Mouse (Mus musculus): ENCODE data around the gene Plaur. TPM values are rescaled to one million over a fixed set of nuclear protein-coding genes. Genes with fewer than 3 reads are reported as not detected.
"Not testable (repeated sequence)": the region's sequence is repeated elsewhere in the genome, so short reads cannot be mapped to it uniquely, and the experiment has no call there.

The Plaur gene
- total RNA-seq, 2 experiments from 2014 or later: 0.89 to 1.3 TPM

- peak within 1 kb of the TSS; percentile 100 for H3K4me3 ChIP-seq
- intact Hi-C loops (cut with DNase I): loop anchor here (2.0 kb wide), 1 partner anchor 22 kb away; no protein-coding TSS in a partner anchor
- DNase-seq: peak; percentile 95
- no peak for TF ChIP-seq CTCF (IDR thresholded peaks at IDR 0.05)
- H3K27ac ChIP-seq: peak within 1 kb of the TSS; percentile 99
Observed at GRCm38 (mm10) chr7:24506838-24507725, 44.8 kb downstream of the Plaur start, which contains the start of gene Zfp428. TSS of gene Zfp428 (plus strand) at chr7:24507006.

- H3K4me3 ChIP-seq: peak overlapping the region; percentile 100
- H3K27ac ChIP-seq: peak overlapping the region; percentile 99
- intact Hi-C loops (cut with DNase I): loop anchor here (2.0 kb wide), 1 partner anchor 21 kb away; no protein-coding TSS in a partner anchor
- no peak for TF ChIP-seq CTCF (IDR thresholded peaks at IDR 0.05)
- no peak for DNase-seq
Observed at GRCm38 (mm10) chr7:24507726-24508114, 45.4 kb downstream of the Plaur start.

- TF ChIP-seq CTCF (IDR thresholded peaks at IDR 0.05): no peak
- H3K27ac ChIP-seq: no peak within 1 kb of the TSS
- intact Hi-C loops (cut with DNase I): no loop called here
- no peak within 1 kb of the TSS for H3K4me3 ChIP-seq
- DNase-seq: no peak
Observed at GRCm38 (mm10) chr7:24512355-24512754, 50.1 kb downstream of the Plaur start, which contains the start of gene AC161166.1. TSS of gene AC161166.1 (minus strand) at chr7:24512455.

GRCm38 (mm10) chr7:24516319-24516718 lies 54.0 kb downstream of the Plaur start:
- H3K27ac ChIP-seq; intact Hi-C loops (cut with DNase I); DNase-seq; H3K4me3 ChIP-seq: not testable (repeated sequence)
- TF ChIP-seq CTCF (IDR thresholded peaks at IDR 0.05): peak; percentile 18; the same call in 1 of the 2 replicates

- Histone ChIP-seq H3K27ac (no peak overlapping the region), H3K4me3 (no peak overlapping the region)
- intact Hi-C loops (cut with DNase I): no loop called here
- TF ChIP-seq CTCF (IDR thresholded peaks at IDR 0.05): no peak
- no peak for DNase-seq
Observed at GRCm38 (mm10) chr7:24517077-24517476, 54.8 kb downstream of the Plaur start.

- no peak for DNase-seq
- intact Hi-C loops (cut with DNase I): no loop called here
- no peak overlapping the region for H3K27ac ChIP-seq
- TF ChIP-seq CTCF (IDR thresholded peaks at IDR 0.05): no peak
- no peak overlapping the region for H3K4me3 ChIP-seq
Observed at GRCm38 (mm10) chr7:24517654-24518053, 55.4 kb downstream of the Plaur start.

GRCm38 (mm10) chr7:24519130-24519529 lies 56.8 kb downstream of the Plaur start:
- no peak for DNase-seq
- H3K4me3 ChIP-seq: no peak overlapping the region
- intact Hi-C loops (cut with DNase I): no loop called here
- TF ChIP-seq CTCF (IDR thresholded peaks at IDR 0.05): no peak
- H3K27ac ChIP-seq: no peak overlapping the region

GRCm38 (mm10) chr7:24520054-24520453 lies 57.8 kb downstream of the Plaur start:
- H3K27ac ChIP-seq; intact Hi-C loops (cut with DNase I); DNase-seq; H3K4me3 ChIP-seq: not testable (repeated sequence)

- Histone ChIP-seq H3K27ac (no peak overlapping the region), H3K4me3 (no peak overlapping the region)
- intact Hi-C loops (cut with DNase I): no loop called here
- no peak for DNase-seq
- no peak for TF ChIP-seq CTCF (IDR thresholded peaks at IDR 0.05)
Observed at GRCm38 (mm10) chr7:24522805-24523204, 60.5 kb downstream of the Plaur start.

- Histone ChIP-seq H3K4me3 (no peak overlapping the region), H3K27ac (no peak overlapping the region)
- no peak for TF ChIP-seq CTCF (IDR thresholded peaks at IDR 0.05)
- intact Hi-C loops (cut with DNase I): no loop called here
- no peak for DNase-seq
Observed at GRCm38 (mm10) chr7:24523723-24524122, 61.4 kb downstream of the Plaur start.

- DNase-seq: no peak
- intact Hi-C loops (cut with DNase I): no loop called here
- H3K4me3 ChIP-seq: no peak overlapping the region
- no peak for TF ChIP-seq CTCF (IDR thresholded peaks at IDR 0.05)
- no peak overlapping the region for H3K27ac ChIP-seq
Observed at GRCm38 (mm10) chr7:24524978-24525377, 62.7 kb downstream of the Plaur start.

Other genes with a start within 250 kb of the Plaur start
- 1 to 10 TPM; 2.4 TPM for gene Zfp109, start 224.9 kb upstream of the Plaur start, total RNA-seq (2021)
- gene Zfp108, start 207.7 kb upstream of the Plaur start, total RNA-seq (2021): 1 to 10 TPM; 1.9 to 2.3 TPM
- 1 to 10 TPM; 4.3 to 5.9 TPM for gene Zfp93, start 192.1 kb upstream of the Plaur start, total RNA-seq (2021)
- 1 to 10 TPM; 2.6 to 4.1 TPM for gene Zfp61, start 161.3 kb upstream of the Plaur start, total RNA-seq (2021)
- 1 to 10 TPM; 2.4 to 2.5 TPM for gene Zfp94, start 145.8 kb upstream of the Plaur start, total RNA-seq (2021)
- gene Tescl, start 128.5 kb upstream of the Plaur start, total RNA-seq (2021): not detected
- gene Lypd5, start 113.3 kb upstream of the Plaur start, total RNA-seq (2021): not detected
- gene Kcnn4, start 92.2 kb upstream of the Plaur start, total RNA-seq (2021): under 1 TPM; 0.25 to 0.64 TPM
- 10 to 100 TPM in 1 of 2 experiments, 1 to 10 TPM in 1; 9.4 to 10.2 TPM for gene Smg9, start 62.9 kb upstream of the Plaur start, total RNA-seq (2021)
- not detected for gene Irgc1, start 10.2 kb upstream of the Plaur start, total RNA-seq (2021)
- 1 to 10 TPM; 2.4 to 2.8 TPM for gene Cadm4, start 19.5 kb downstream of the Plaur start, total RNA-seq (2021)
- 1 to 10 TPM; 3.5 to 6.5 TPM for gene Zfp428, start 44.5 kb downstream of the Plaur start, total RNA-seq (2021)
- gene AC161166.1, start 50.0 kb downstream of the Plaur start, total RNA-seq (2021): not detected
- 10 to 100 TPM; 11.5 to 16.1 TPM for gene Irgq, start 68.2 kb downstream of the Plaur start, total RNA-seq (2021)
- gene Pinlyp, start 83.6 kb downstream of the Plaur start, total RNA-seq (2021): not detected
- gene Xrcc1, start 83.8 kb downstream of the Plaur start, total RNA-seq (2021): 10 to 100 TPM; 18.3 to 18.5 TPM
- gene Ethe1, start 125.1 kb downstream of the Plaur start, total RNA-seq (2021): 10 to 100 TPM; 22.0 to 27.4 TPM
- gene Zfp575, start 125.2 kb downstream of the Plaur start, total RNA-seq (2021): under 1 TPM in 1 of 2 experiments, not detected in 1; 0.17 TPM
- under 1 TPM; 0.54 to 0.59 TPM for gene Phldb3, start 148.3 kb downstream of the Plaur start, total RNA-seq (2021)
- not detected for gene Lypd3, start 174.1 kb downstream of the Plaur start, total RNA-seq (2021)
- not detected for gene Tex101, start 214.2 kb downstream of the Plaur start, total RNA-seq (2021)
- gene BC049730, start 246.8 kb downstream of the Plaur start, total RNA-seq (2021): not detected